Mouse (Mus musculus): Measurements from ENCODE around the gene Isoc2a.

The Isoc2a gene

GRCm38 (mm10) chr7:4940068-4940479 lies 63.1 kb downstream of the Isoc2a start:
- no peak for DNase-seq (ENCODE audit: low read depth, low spot score)

DNA sequence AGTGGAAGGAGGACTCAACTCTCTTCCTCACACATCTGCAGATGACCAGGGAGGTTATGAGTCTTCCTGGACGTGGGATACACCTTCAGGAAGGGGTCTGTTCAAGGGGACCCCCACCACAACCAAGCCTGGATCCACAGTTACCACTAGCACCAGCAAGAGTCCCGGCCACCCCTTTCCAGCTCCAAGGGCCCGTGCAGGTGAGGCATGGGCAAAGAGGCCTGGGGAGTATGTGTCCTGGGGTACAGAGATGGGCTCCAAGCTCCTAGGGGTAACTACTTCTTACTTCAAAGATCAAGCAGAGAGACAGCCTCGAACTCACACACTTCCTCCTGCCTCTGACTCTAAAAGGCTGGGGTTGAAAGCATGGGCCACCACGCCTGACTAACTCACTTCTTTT lies 65.7 kb downstream of the Isoc2a start:
- no peak for DNase-seq (ENCODE audit: low read depth, low spot score)

DNA sequence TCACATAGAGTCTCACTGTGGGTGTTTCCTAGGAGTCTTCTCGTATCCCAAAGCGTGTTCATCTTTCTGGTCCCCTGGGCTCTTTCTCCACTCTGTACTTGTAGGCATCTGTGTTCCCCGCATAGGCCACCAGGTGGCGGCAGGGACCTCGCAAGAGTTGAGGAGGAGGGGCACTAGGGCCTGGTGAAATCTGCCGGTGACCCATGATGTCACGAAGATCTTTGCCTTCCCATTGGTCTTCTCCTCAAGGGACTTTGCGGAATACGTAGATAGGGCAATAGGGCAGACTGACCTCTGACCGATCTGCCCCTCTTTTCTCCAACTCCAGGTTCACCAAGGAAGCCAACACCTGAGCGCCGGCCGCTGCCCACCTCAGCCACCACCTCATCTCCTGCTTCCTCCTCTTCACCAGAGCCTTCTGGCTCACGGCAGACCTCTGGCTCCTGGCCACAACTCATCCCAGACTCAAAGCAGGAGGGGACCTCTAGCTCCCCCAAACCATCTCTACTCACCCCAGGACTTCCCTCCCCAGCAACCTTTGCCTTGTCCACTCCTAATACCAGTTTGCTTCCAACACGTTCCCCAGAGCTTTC lies 66.4 kb downstream of the Isoc2a start:
- DNase-seq (ENCODE audit: low read depth, low spot score), result no peak
